Mouse (Mus musculus): ENCODE results near the gene Ing4. TPM values are rescaled to one million over a fixed set of nuclear protein-coding genes. Genes with fewer than 3 reads are reported as not detected.

The Ing4 gene
- total RNA-seq, 1 experiment from 2014 or later: 64.9 TPM

DNA sequence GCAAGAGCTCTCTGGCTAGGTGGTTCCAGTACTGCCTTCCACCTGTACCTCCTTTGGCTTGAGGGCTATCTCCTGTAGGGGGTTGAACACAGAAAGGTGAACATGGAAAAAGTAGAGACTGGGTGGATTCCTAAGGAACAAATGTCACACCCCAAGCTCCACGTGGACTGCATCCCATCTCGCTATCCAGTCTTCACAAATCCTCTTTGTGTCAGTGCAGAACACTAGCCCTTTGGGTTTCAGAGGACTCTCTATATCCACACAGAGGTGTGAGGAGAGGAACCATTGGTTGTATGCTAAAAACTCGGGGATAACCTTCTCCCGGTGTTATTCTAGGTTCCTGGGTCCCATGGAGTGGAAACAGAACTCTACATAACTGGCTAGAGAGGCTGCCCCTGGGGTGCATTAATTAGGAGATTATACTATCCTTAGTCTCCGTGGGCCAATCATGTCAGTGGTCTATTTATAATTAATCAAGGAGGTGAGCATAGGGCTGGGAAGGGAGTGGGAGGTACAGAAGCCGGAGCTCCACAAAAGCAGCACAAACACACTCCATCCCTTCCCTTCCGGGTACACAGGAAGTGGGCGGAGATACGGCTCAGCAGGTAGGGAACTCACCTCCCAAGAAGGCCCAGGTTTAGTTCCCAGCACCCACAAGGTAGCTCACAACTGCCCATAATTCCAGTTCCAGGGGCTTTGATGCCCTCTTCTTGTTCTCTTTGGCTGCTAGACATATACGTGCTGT, 51.0 kb downstream of the Ing4 start:
- no peak for DNase-seq

DNA sequence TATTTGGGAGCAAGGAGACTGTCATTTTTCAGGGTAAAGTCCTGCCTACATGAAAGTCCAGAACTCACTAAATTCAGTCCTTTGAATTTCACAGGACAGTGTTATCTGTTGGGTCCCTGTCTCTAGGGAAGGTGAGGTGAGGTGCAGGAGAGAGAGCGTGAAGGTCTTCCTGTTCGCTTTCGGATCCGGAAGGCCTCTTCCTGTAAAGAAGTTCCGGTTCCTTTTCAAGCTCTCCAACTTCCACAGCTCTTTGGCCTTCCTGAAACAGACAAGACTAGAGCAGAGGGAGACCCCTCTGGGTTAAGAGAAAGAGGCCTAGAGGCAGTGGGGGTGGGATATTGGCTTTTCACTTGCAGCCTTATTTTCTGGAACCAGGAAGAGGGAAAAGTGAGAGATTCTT, 52.8 kb downstream of the Ing4 start:
- no peak for DNase-seq

DNA sequence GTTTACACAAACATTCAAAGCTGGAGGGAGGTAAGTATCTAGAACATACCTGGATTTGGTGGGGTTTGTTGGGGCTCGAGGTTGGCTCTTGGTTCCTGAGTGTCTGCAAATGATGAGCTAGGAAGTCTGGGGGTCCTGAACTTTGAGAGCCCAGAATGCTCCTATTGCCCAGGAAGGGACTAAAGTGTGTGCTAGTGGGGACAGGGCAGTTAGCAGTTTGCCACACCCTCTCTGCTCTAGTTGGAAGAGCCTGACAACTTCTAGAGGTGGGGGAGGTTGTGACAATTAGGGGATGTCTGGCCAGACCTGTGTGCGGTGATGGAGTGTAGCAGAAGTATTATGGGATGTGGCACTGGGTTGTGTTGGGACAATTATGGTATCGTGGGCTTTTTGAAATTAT, 55.3 kb downstream of the Ing4 start:
- no peak for DNase-seq

- DNase-seq: peak; percentile 98
Measured at GRCm38 (mm10) chr6:125095391-125096278, 56.1 kb downstream of the Ing4 start, which contains the start of gene Chd4. Gene Chd4 (plus strand): TSS chr6:125095981.

GRCm38 (mm10) chr6:125096279-125096596, 56.7 kb downstream of the Ing4 start:
- DNase-seq: no peak

- DNase-seq: peak; percentile 88
Measured at GRCm38 (mm10) chr6:125096597-125097345, 57.2 kb downstream of the Ing4 start.

GRCm38 (mm10) chr6:125097346-125097689, 57.8 kb downstream of the Ing4 start:
- no peak for DNase-seq

DNA sequence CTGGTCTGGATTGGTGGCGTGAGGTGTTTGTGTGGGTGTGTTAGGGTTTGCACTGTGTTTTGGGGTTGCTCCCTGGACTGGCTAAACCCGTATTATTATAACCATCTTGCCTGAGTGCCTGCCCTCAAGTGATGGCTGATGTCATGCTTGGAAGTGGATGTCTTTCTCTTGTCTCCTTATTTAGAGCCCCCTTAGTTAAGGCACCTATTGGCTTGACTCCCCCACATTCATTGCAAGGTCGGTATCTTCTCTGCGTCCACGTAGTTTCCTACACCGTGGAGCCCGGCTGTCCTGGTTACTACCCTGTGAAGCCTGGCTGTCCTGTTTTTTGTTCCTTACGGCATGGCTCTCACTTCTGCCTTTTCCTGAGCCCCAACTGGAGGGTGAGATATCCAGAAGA, 58.4 kb downstream of the Ing4 start:
- no peak for DNase-seq

GRCm38 (mm10) chr6:125098513-125098912, 59.0 kb downstream of the Ing4 start:
- DNase-seq: no peak

Small RNAs within 50 kb of the gene (microRNA-seq; reads per million reads assigned to microRNA genes)
- 0.43 to 1.1 reads per million in 2 experiments for gene Mir7045

Other genes starting within 250 kb of the Ing4 start
- gene Spsb2, start 231.1 kb upstream of the Ing4 start, total RNA-seq (2021): 13.0 and 14.6 TPM in 2 replicates
- 425 and 436 TPM in 2 replicates for gene Tpi1, start 225.5 kb upstream of the Ing4 start, total RNA-seq (2021)
- 83.2 and 103 TPM in 2 replicates for gene Usp5, start 210.3 kb upstream of the Ing4 start, total RNA-seq (2021)
- gene Cdca3, start 210.2 kb upstream of the Ing4 start, total RNA-seq (2021): 22.2 and 26.1 TPM in 2 replicates
- gene Gnb3, start 199.5 kb upstream of the Ing4 start, total RNA-seq (2021): 9.4 and 9.5 TPM in 2 replicates
- gene P3h3, start 182.0 kb upstream of the Ing4 start, total RNA-seq (2021): 21.4 and 26.1 TPM in 2 replicates
- gene Gpr162, start 175.8 kb upstream of the Ing4 start, total RNA-seq (2021): 1.6 and 2.3 TPM in 2 replicates
- gene Cd4, start 151.5 kb upstream of the Ing4 start, total RNA-seq (2021): 1.4 and 13.0 TPM in 2 replicates
- gene Lag3, start 128.1 kb upstream of the Ing4 start, total RNA-seq (2021): 1.5 and 2.5 TPM in 2 replicates
- gene Ptms, start 119.7 kb upstream of the Ing4 start, total RNA-seq (2021): 917 and 925 TPM in 2 replicates
- 274 and 276 TPM in 2 replicates for gene Mlf2, start 108.4 kb upstream of the Ing4 start, total RNA-seq (2021)
- 117 and 122 TPM in 2 replicates for gene Cops7a, start 74.2 kb upstream of the Ing4 start, total RNA-seq (2021)
- 4.8 and 5.4 TPM in 2 replicates for gene Pianp, start 43.1 kb upstream of the Ing4 start, total RNA-seq (2021)
- 47.2 and 50.4 TPM in 2 replicates for gene Zfp384, start 30.6 kb upstream of the Ing4 start, total RNA-seq (2021)
- 7.5 and 8.2 TPM in 2 replicates for gene Acrbp, start 9.9 kb downstream of the Ing4 start, total RNA-seq (2021)
- gene Lpar5, start 28.2 kb downstream of the Ing4 start, total RNA-seq (2021): 0.44 and 2.1 TPM in 2 replicates
- 189 and 192 TPM in 2 replicates for gene Chd4, start 56.2 kb downstream of the Ing4 start, total RNA-seq (2021)
- gene Nop2, start 92.1 kb downstream of the Ing4 start, total RNA-seq (2021): 47.0 and 53.7 TPM in 2 replicates
- 18.6 and 25.0 TPM in 2 replicates for gene Iffo1, start 105.5 kb downstream of the Ing4 start, total RNA-seq (2021)
- gene Gapdh, start 126.7 kb downstream of the Ing4 start, total RNA-seq (2021): 1,705 and 1,924 TPM in 2 replicates
- gene Ncapd2, start 151.9 kb downstream of the Ing4 start, total RNA-seq (2021): 43.2 and 45.2 TPM in 2 replicates
- gene Mrpl51, start 152.0 kb downstream of the Ing4 start, total RNA-seq (2021): 222 and 232 TPM in 2 replicates
- 31.8 and 42.6 TPM in 2 replicates for gene Vamp1, start 175.8 kb downstream of the Ing4 start, total RNA-seq (2021)
- 12.6 and 14.0 TPM in 2 replicates for gene Tapbpl, start 192.1 kb downstream of the Ing4 start, total RNA-seq (2021)
- gene Cd27, start 197.2 kb downstream of the Ing4 start, total RNA-seq (2021): 0.93 and 6.9 TPM in 2 replicates
- gene Tuba3a, start 246.3 kb downstream of the Ing4 start, total RNA-seq (2021): not detected in 2 replicates

Measured in adrenal gland, postnatal 14 days (tissue).